Mouse (Mus musculus): ENCODE measurements around the gene Kcnh2. TPM values are rescaled to one million over a fixed set of nuclear protein-coding genes. Genes with fewer than 3 reads are reported as not detected.

Gene Kcnh2
- polyA plus RNA-seq, 2 experiments = 3.8 to 16.2 TPM

DNA sequence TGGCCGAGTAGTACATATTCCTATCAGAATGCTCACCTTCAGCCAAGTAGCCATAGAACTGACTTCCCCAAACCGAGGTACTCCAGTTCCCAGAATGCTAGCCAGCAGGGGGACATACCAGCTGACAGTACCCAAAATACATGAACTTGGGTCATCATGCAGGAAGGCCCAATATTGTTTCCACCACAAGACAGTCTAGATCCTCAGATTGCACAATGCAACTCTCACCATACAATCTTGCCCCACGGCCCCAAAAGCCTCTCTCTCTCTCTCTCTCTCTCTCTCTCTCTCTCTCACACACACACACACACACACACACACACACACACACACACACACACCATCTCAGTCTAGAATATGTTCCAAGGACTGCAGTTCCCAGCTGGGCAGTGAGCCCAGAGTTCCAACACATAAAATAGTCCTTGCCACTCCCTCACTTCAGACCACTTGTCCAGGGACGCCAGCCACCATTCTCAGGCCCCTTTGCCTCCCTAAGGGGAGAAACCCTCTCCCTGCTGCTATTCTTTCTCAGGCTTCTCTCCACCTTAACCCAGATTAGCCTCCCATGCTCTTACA, 24.5 kb downstream of the Kcnh2 start:
- DNase-seq (ENCODE audit: low spot score) = no peak
- WGBS = 69% methylated on average over 4 of the region's 4 CpGs
- Histone ChIP-seq H3K27me3 (ENCODE audit: control insufficient read depth, insufficient read depth, low read length) (0 out of 2 replicates have a peak, but pooled peaks cover 8% of the 10 kb centered on the region), H3K4me1 (ENCODE audit: control insufficient read depth, insufficient read depth, low read length) (peaks cover 17% of the 10 kb centered on the region), H3K4me3 (replicated peaks; ENCODE audit: low read length) (no peak overlapping the region), H3K4me2 (replicated peaks; ENCODE audit: low read depth, low read length, severe bottlenecking) (no peak overlapping the region), H3K27ac (replicated peaks; ENCODE audit: low read depth, low read length) (no peak overlapping the region), H3K9me3 (ENCODE audit: control insufficient read depth, low read length) (no peaks in the 10 kb centered on the region), H3K36me3 (ENCODE audit: control insufficient read depth, insufficient read depth, low read length) (no peaks in the 10 kb centered on the region), H3K9ac (ENCODE audit: low read depth, low read length, severe bottlenecking) (no peak overlapping the region)
- TF ChIP-seq POLR2A (IDR thresholded peaks at IDR 0.05; ENCODE audit: borderline replicate concordance, extremely low read depth, insufficient read depth, insufficient read length) = no peak
- ATAC-seq (ENCODE audit: low FRiP score, low read depth) = no peak

DNA sequence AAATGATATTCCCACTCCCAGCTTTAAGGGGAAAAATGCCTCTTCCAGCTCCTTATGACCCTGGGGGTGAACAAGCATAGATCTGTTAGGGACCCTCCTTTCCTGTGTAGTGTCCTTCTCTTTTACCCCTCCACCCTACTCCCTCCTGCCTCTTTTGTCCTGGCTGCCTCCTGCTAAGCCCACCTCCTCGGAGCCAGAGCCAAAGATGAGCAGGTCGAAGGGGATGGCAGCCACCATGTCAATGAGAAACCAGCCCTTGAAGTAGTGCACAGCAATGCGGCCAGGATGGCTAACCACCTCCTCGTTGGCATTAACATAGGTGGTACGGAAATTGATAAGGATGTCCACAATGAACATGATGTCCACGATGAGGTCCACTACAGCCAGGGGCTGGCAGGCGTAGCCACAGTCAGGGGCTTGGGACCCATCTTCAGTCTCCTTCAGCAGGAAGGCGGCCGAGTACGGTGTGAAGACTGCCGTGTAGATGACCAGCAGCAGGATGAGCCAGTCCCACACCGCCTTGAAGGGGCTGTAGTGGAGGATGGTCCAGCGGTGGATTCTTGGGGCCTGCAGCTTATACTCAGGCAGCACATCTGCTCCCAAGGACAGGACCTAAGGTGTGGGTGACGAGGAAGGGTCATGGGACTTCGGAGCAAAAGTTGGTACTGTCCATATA, 25.1 kb downstream of the Kcnh2 start:
- Histone ChIP-seq H3K4me1 (ENCODE audit: control insufficient read depth, insufficient read depth, low read length) (peaks cover 17% of the 10 kb centered on the region), H3K27ac (replicated peaks; ENCODE audit: low read depth, low read length) (no peak overlapping the region), H3K9ac (ENCODE audit: low read depth, low read length, severe bottlenecking) (no peak overlapping the region), H3K4me3 (replicated peaks; ENCODE audit: low read length) (no peak overlapping the region), H3K36me3 (ENCODE audit: control insufficient read depth, insufficient read depth, low read length) (no peaks in the 10 kb centered on the region), H3K27me3 (ENCODE audit: control insufficient read depth, insufficient read depth, low read length) (0 out of 2 replicates have a peak, but pooled peaks cover 8% of the 10 kb centered on the region), H3K4me2 (replicated peaks; ENCODE audit: low read depth, low read length, severe bottlenecking) (no peak overlapping the region), H3K9me3 (ENCODE audit: control insufficient read depth, low read length) (no peaks in the 10 kb centered on the region)
- no peak for TF ChIP-seq POLR2A (IDR thresholded peaks at IDR 0.05; ENCODE audit: borderline replicate concordance, extremely low read depth, insufficient read depth, insufficient read length)
- DNase-seq (ENCODE audit: low spot score) (no peak), ATAC-seq (ENCODE audit: low FRiP score, low read depth) (no peak)
- WGBS = 93% methylated on average over 15 of the region's 15 CpGs

DNA sequence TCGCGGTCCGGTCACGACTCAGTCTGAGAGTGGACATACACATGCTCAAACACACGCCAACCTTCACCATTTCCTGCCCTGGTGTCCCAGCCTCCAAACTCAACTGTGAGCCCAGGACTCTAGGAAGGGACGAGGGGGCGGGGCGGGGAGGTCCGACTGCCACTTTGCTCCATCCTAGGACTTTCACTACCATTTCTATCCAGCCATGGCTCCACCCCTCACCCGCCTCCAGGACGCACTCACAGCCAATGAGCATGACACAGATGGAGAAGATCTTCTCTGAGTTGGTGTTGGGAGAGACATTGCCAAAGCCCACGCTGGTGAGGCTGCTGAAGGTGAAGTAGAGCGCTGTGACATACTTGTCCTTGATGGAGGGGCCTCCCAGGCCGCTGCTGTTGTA, 26.2 kb downstream of the Kcnh2 start:
- Histone ChIP-seq H3K9me3 (ENCODE audit: control insufficient read depth, low read length) (no peaks in the 10 kb centered on the region), H3K27ac (replicated peaks; ENCODE audit: low read depth, low read length) (no peak overlapping the region), H3K36me3 (ENCODE audit: control insufficient read depth, insufficient read depth, low read length) (no peaks in the 10 kb centered on the region), H3K9ac (ENCODE audit: low read depth, low read length, severe bottlenecking) (no peak overlapping the region), H3K4me3 (replicated peaks; ENCODE audit: low read length) (no peak overlapping the region), H3K4me1 (ENCODE audit: control insufficient read depth, insufficient read depth, low read length) (peaks cover 22% of the 10 kb centered on the region), H3K4me2 (replicated peaks; ENCODE audit: low read depth, low read length, severe bottlenecking) (no peak overlapping the region), H3K27me3 (ENCODE audit: control insufficient read depth, insufficient read depth, low read length) (0 out of 2 replicates have a peak, but pooled peaks cover 8% of the 10 kb centered on the region)
- DNase-seq (ENCODE audit: low spot score) = no peak
- no peak for ATAC-seq (ENCODE audit: low FRiP score, low read depth)
- no peak for TF ChIP-seq POLR2A (IDR thresholded peaks at IDR 0.05; ENCODE audit: borderline replicate concordance, extremely low read depth, insufficient read depth, insufficient read length)
- WGBS = 26% methylated on average over 14 of the region's 14 CpGs

DNA sequence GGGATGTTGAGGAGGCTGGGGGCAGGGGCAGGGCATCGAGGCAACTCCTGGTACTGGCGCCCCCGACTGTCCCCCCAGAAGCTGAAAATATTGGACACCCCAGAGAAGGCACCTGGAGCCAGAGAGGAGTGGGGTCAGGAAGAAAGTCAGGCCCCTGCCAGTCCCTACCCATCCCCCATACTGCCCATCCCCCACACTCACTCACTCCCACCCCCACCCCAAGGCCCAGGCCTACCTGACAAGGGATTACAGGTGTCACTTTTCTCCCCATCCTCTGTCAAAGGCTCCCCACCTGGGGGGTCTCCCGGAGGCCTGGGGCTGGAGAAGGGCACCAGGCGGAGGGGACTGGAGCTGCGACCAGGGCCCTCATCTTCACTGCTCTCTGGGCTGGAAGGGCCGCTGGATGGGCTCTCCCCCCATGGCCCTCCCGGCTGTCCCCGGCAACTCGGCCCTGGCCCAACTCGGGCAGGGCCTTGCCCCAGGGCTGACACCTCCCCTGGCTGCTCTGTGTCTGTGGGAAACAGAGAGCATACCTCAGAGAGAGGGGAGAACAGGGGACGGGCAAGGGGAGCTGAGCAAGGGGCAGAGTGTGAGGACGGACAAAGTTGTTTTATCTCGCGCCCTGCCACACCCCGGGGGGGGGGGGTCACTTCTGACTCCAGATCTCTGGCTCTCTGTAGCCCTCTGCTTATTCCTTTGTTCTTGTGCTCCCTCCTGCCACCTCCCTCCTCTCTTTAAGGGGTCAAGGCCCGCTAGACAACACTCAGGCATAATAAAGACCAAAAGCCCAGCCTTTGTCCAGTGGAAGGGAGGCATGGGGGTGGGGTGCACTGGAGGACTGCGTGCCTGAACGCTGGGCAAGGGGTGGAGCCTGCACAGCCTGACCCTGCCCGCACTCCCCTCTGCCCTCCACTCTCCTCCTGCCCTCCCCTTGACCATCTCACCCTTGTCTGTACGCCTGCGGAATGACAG, 29.4 kb downstream of the Kcnh2 start:
- H3K4me1 ChIP-seq (ENCODE audit: control insufficient read depth, insufficient read depth, low read length) = peaks cover 6% of the 10 kb centered on the region
- no peak for TF ChIP-seq POLR2A (IDR thresholded peaks at IDR 0.05; ENCODE audit: borderline replicate concordance, extremely low read depth, insufficient read depth, insufficient read length)
- no peak for DNase-seq (ENCODE audit: low spot score)
- 20% methylated on average over 22 of the region's 22 CpGs for WGBS
- no peak overlapping the region for H3K4me3 ChIP-seq (replicated peaks; ENCODE audit: low read length)
- no peaks in the 10 kb centered on the region for H3K36me3 ChIP-seq (ENCODE audit: control insufficient read depth, insufficient read depth, low read length)
- H3K9me3 ChIP-seq (ENCODE audit: control insufficient read depth, low read length) = no peaks in the 10 kb centered on the region
- no peak overlapping the region for H3K9ac ChIP-seq (ENCODE audit: low read depth, low read length, severe bottlenecking)
- H3K4me2 ChIP-seq (replicated peaks; ENCODE audit: low read depth, low read length, severe bottlenecking) = no peak overlapping the region
- 0 out of 2 replicates have a peak, but pooled peaks cover 8% of the 10 kb centered on the region for H3K27me3 ChIP-seq (ENCODE audit: control insufficient read depth, insufficient read depth, low read length)
- no peak overlapping the region for H3K27ac ChIP-seq (replicated peaks; ENCODE audit: low read depth, low read length)
- no peak for ATAC-seq (ENCODE audit: low FRiP score, low read depth)

DNA sequence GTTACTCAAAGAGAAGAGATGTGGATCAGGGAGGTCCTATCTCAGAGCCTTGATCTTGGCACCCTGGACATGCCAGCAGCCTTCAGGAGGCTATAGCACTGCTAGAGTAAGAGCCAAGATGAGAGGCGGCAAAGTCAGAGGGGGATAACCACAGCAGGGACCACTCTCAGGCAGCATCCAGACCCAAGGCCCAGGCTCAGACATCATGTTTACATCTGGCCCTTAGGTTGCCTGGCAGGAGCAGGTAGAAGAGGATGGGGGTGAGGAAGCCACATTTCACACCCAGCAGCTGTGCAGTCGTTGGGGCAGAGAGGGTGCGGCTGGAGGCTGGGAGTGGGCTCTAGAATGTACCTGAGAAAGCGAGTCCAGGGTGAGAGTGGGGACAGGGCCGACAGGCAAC, 30.5 kb downstream of the Kcnh2 start:
- Histone ChIP-seq H3K27me3 (ENCODE audit: control insufficient read depth, insufficient read depth, low read length) (0 out of 2 replicates have a peak, but pooled peaks cover 5% of the 10 kb centered on the region), H3K4me2 (replicated peaks; ENCODE audit: low read depth, low read length, severe bottlenecking) (peak overlapping the region; percentile 39; the same call in 1 of the 2 replicates), H3K9me3 (ENCODE audit: control insufficient read depth, low read length) (no peaks in the 10 kb centered on the region), H3K4me3 (replicated peaks; ENCODE audit: low read length) (no peak overlapping the region), H3K27ac (replicated peaks; ENCODE audit: low read depth, low read length) (no peak overlapping the region), H3K4me1 (ENCODE audit: control insufficient read depth, insufficient read depth, low read length) (peaks cover 6% of the 10 kb centered on the region), H3K9ac (ENCODE audit: low read depth, low read length, severe bottlenecking) (no peak overlapping the region), H3K36me3 (ENCODE audit: control insufficient read depth, insufficient read depth, low read length) (no peaks in the 10 kb centered on the region)
- 43% methylated on average over 5 of the region's 5 CpGs for WGBS
- DNase-seq (ENCODE audit: low spot score) (no peak), ATAC-seq (ENCODE audit: low FRiP score, low read depth) (no peak)
- TF ChIP-seq POLR2A (IDR thresholded peaks at IDR 0.05; ENCODE audit: borderline replicate concordance, extremely low read depth, insufficient read depth, insufficient read length) = no peak
